Mouse (Mus musculus) testis, adult 2 months (tissue): ENCODE data around the gene Trappc1. TPM values are rescaled to one million over a fixed set of nuclear protein-coding genes. Genes with fewer than 3 reads are reported as not detected.

Source experiments
- H3K27ac ChIP-seq: fragments of 200-500 bp; 2 replicates; pipeline ENCODE4 v1.5.1; 2012; ENCODE audit warnings: low read depth, low read length; ENCODE audit not compliant: control insufficient read depth, insufficient read depth
- H3K27me3 ChIP-seq: fragments of 200-500 bp; 2 replicates; pipeline ENCODE4 v1.6.1; 2012; ENCODE audit warnings: mild to moderate bottlenecking, low read length, moderate library complexity; ENCODE audit not compliant: control insufficient read depth, insufficient read depth
- H3K36me3 ChIP-seq: fragments of 200-500 bp; 2 replicates; pipeline ENCODE4 v1.6.1; 2012; ENCODE audit warnings: mild to moderate bottlenecking, low read length; ENCODE audit not compliant: control insufficient read depth, insufficient read depth
- H3K4me1 ChIP-seq: fragments of 200-500 bp; 2 replicates; pipeline ENCODE4 v1.6.1; 2012; ENCODE audit warnings: low read length; ENCODE audit not compliant: control insufficient read depth, insufficient read depth
- H3K4me3 ChIP-seq: fragments of 200-500 bp; 2 replicates; pipeline ENCODE4 v1.5.1; 2012; ENCODE audit warnings: low read depth, mild to moderate bottlenecking, low read length, moderate library complexity, mixed read lengths; ENCODE audit not compliant: control insufficient read depth
- CTCF ChIP-seq: fragments of 200-500 bp; IDR thresholded peaks from 2 replicates; pipeline ENCODE4 v1.5.1; 2012; ENCODE audit warnings: low read depth, mild to moderate bottlenecking, inconsistent platforms, low read length, moderate library complexity; ENCODE audit not compliant: control insufficient read depth, insufficient read depth, insufficient replicate concordance
- POLR2A ChIP-seq: fragments of 200-500 bp; IDR thresholded peaks from 2 replicates; pipeline ENCODE4 v1.6.1; 2012; ENCODE audit warnings: low read depth, mild to moderate bottlenecking, inconsistent platforms, low read length, moderate library complexity; ENCODE audit not compliant: control insufficient read depth
- polyA plus RNA-seq: library from polyadenylated mRNA; depleted of rRNA; stranded (reverse); fragments of >200 nt; gene quantifications from 2 replicates; pipeline ENCODE4 v1.2.3, GENCODE M21; 2012

Gene Trappc1
- polyA plus RNA-seq, 1 experiment: 25.5 TPM

DNA sequence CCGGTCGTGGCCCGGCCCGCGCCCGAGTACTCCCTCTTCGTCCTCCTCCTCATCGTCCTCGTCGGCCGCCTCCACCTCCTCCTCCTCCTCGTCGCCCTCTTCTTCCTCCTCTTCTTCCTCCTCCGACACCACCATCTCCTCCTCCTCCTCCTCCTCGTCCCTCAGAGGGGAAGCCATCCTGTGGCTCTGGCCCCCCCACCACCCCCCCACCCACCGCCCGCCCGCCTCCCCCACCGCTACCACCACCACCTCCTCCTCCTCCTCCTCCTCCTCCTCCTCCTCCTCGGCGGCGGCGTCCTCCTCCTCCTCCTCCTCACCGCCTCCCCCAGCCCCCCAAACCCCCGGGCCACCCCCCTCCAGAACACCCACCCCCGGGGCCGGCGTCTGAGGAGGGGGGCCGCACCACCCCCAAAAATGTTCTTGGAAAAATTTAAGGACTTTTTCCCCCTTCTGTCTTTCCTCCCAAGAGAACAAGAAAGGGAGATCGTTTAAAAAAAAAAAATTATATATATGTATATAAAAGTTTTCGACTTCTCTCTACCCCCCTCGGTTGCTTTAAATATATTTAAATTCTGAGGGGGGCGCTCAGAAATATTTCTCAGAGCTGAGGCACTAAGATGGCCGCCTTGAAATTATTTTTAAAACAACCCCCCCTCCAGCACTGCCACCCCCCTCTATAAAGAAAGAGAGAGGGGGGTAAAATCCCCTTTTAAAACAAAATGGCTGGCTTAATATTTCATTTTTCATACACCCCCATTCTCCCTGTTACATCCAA, 45.6 kb downstream of the Trappc1 start, which contains the start of gene Chd3:
TSS of gene Chd3 (minus strand) at position 192 of the 775 bp plus-strand sequence.
- peak within 1 kb of the TSS; percentile 82 for H3K27ac ChIP-seq
- peaks cover 31% of the 10 kb centered on the region for H3K4me1 ChIP-seq

GRCm38 (mm10) chr11:69369990-69370816, 46.4 kb downstream of the Trappc1 start:
- Histone ChIP-seq H3K4me3 (no peak overlapping the region), H3K4me1 (peaks cover 25% of the 10 kb centered on the region), H3K27ac (no peak overlapping the region), H3K36me3 (no peaks in the 10 kb centered on the region), H3K27me3 (no peaks in the 10 kb centered on the region)
- TF ChIP-seq CTCF: no peak
- TF ChIP-seq POLR2A: no peak

More for the DNA sequence above, 45.6 kb downstream of the Trappc1 start, which contains the start of gene Chd3:
- Histone ChIP-seq H3K36me3 (no peaks in the 10 kb centered on the region), H3K4me3 (peak within 1 kb of the TSS; percentile 84), H3K27me3 (no peaks in the 10 kb centered on the region)
- no peak for TF ChIP-seq POLR2A

- Histone ChIP-seq H3K36me3 (no peaks in the 10 kb centered on the region; the same call in 1 of the 2 replicates), H3K4me1 (peaks cover 19% of the 10 kb centered on the region), H3K4me3 (no peak overlapping the region), H3K27me3 (no peaks in the 10 kb centered on the region), H3K27ac (no peak overlapping the region)
- no peak for TF ChIP-seq CTCF
- no peak for TF ChIP-seq POLR2A
These were observed 47.0 kb downstream of the Trappc1 start for GRCm38 (mm10) chr11:69370817-69371215.

GRCm38 (mm10) chr11:69371601-69372000, 47.8 kb downstream of the Trappc1 start:
- H3K36me3 ChIP-seq: no peaks in the 10 kb centered on the region; the same call in 1 of the 2 replicates
- peaks cover 11% of the 10 kb centered on the region for H3K4me1 ChIP-seq
- no peaks in the 10 kb centered on the region for H3K27me3 ChIP-seq
- peak overlapping the region; percentile 16; the same call in 1 of the 2 replicates for H3K27ac ChIP-seq
- TF ChIP-seq CTCF (no peak), POLR2A (no peak)
- H3K4me3 ChIP-seq: no peak overlapping the region

DNA sequence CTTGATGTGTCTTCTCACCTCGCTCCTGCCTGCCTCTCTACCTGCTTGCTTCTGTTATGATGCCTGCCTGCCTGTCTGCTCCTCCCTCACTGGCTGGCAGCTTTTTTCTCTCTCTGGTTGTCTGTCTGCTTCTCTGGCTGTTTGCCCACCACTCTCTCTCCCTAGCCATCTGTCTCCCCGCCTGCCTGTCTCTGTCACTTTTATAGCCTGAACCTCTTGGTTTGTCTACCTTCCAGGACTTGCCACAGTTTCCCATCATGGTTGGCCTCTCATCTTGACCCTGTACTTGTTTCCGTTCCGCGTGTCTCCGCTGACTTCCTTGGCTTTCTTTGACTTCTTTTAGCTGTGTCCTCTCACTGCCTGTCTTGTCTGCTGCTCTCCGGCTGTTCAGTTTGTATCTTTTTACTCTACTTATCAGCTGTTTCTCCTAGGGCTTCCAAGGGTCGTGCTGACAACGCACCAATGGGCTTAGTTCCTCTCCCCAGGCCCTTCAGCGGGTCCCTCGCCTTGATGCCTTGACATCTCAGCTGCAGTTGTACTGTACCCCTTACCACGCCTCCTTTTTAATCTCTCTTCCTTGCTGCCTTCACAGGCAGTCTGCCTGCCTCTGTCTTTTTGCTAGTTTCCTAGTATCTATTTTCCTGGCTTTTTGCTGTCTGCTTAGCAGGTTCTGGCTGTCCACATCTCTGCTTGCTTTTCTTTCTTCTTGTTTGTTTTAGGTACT, 48.4 kb downstream of the Trappc1 start:
- TF ChIP-seq POLR2A (no peak), CTCF (no peak)
- H3K4me1 ChIP-seq: peaks cover 10% of the 10 kb centered on the region
- no peaks in the 10 kb centered on the region; the same call in 1 of the 2 replicates for H3K36me3 ChIP-seq
- H3K4me3 ChIP-seq: no peak overlapping the region
- H3K27ac ChIP-seq: no peak overlapping the region
- H3K27me3 ChIP-seq: no peaks in the 10 kb centered on the region

DNA sequence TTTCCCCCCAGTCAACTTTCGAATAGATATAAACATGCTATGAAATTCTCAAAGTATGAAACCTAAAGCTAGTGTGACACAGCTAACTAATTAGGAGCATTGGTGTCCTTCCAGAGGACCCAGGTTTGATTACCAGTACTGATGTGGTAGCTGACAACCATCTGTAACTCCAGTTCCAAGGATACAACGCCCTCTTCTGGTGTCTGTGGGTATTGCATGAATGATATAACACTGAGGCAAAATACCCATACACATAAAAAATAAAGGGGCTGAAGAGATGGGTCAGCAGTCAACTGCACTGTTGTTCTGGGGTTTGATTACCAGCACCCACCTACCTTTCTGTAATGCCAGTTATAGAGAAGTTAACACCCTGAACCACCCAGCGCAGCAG, 49.0 kb downstream of the Trappc1 start:
- Histone ChIP-seq H3K36me3 (peaks cover 1% of the 10 kb centered on the region; the same call in 1 of the 2 replicates), H3K4me3 (no peak overlapping the region), H3K27ac (no peak overlapping the region), H3K4me1 (peaks cover 4% of the 10 kb centered on the region), H3K27me3 (no peaks in the 10 kb centered on the region)
- TF ChIP-seq CTCF (no peak), POLR2A (no peak)
